Mouse (Mus musculus): ENCODE data around the gene Nme6.

Gene Nme6

GRCm38 (mm10) chr9:109870983-109871572 lies 38.5 kb downstream of the Nme6 start:
- no peak for DNase-seq (ENCODE audit: extremely low read depth, low read depth)

GRCm38 (mm10) chr9:109874797-109875691 lies 42.5 kb downstream of the Nme6 start, which contains the start of gene Cdc25a:
Cdc25a (plus strand) TSS chr9:109875579.
- DNase-seq (ENCODE audit: extremely low read depth, low read depth) = peak; percentile 99

GRCm38 (mm10) chr9:109875695-109876601 lies 43.4 kb downstream of the Nme6 start:
- no peak for DNase-seq (ENCODE audit: extremely low read depth, low read depth)

GRCm38 (mm10) chr9:109876756-109877155 lies 44.2 kb downstream of the Nme6 start:
- no peak for DNase-seq (ENCODE audit: extremely low read depth, low read depth)

- no peak for DNase-seq (ENCODE audit: extremely low read depth, low read depth)
These were observed 45.1 kb downstream of the Nme6 start for GRCm38 (mm10) chr9:109877666-109878065.

GRCm38 (mm10) chr9:109879305-109879704 lies 46.8 kb downstream of the Nme6 start:
- no peak for DNase-seq (ENCODE audit: extremely low read depth, low read depth)

- DNase-seq (ENCODE audit: extremely low read depth, low read depth) = no peak
These were observed 53.7 kb downstream of the Nme6 start for GRCm38 (mm10) chr9:109886259-109886658.

GRCm38 (mm10) chr9:109887321-109887720 lies 54.8 kb downstream of the Nme6 start:
- no peak for DNase-seq (ENCODE audit: extremely low read depth, low read depth)

GRCm38 (mm10) chr9:109891501-109891900 lies 59.0 kb downstream of the Nme6 start:
- no peak for DNase-seq (ENCODE audit: extremely low read depth, low read depth)

Measured in MEL-GATA-1-ER (cell line).